Mouse (Mus musculus): Measurements from ENCODE around the gene Negr1.

Gene Negr1

GRCm38 (mm10) chr3:156794091-156794490 lies 232.5 kb downstream of the Negr1 start:
- H3K36me3 ChIP-seq (ENCODE audit: insufficient read depth, low read length): no peaks in the 10 kb centered on the region
- H3K4me3 ChIP-seq (replicated peaks; ENCODE audit: low read length): no peak overlapping the region
- H3K9me3 ChIP-seq (ENCODE audit: low read length): no peaks in the 10 kb centered on the region
- TF ChIP-seq CTCF (conservative IDR thresholded peaks at IDR 0.05; ENCODE audit: low read length): no peak
- TF ChIP-seq POU5F1 (IDR thresholded peaks at IDR 0.05; ENCODE audit: borderline replicate concordance, low read length): no peak
- no peak for TF ChIP-seq NANOG (IDR thresholded peaks at IDR 0.05; ENCODE audit: borderline replicate concordance, low read length)
- H3K27me3 ChIP-seq (ENCODE audit: insufficient read depth, low read length): no peaks in the 10 kb centered on the region
- no peaks in the 10 kb centered on the region for H3K4me1 ChIP-seq (replicated peaks; ENCODE audit: low read depth, low read length)

- H3K9me3 ChIP-seq (ENCODE audit: low read length): no peaks in the 10 kb centered on the region
- no peaks in the 10 kb centered on the region for H3K36me3 ChIP-seq (ENCODE audit: insufficient read depth, low read length)
- H3K4me3 ChIP-seq (replicated peaks; ENCODE audit: low read length): no peak overlapping the region
- TF ChIP-seq POU5F1 (IDR thresholded peaks at IDR 0.05; ENCODE audit: borderline replicate concordance, low read length): no peak
- TF ChIP-seq CTCF (conservative IDR thresholded peaks at IDR 0.05; ENCODE audit: low read length): no peak
- TF ChIP-seq NANOG (IDR thresholded peaks at IDR 0.05; ENCODE audit: borderline replicate concordance, low read length): no peak
- H3K27me3 ChIP-seq (ENCODE audit: insufficient read depth, low read length): no peaks in the 10 kb centered on the region
- no peaks in the 10 kb centered on the region for H3K4me1 ChIP-seq (replicated peaks; ENCODE audit: low read depth, low read length)
These were observed 233.0 kb downstream of the Negr1 start for GRCm38 (mm10) chr3:156794610-156795009.

- no peak for TF ChIP-seq CTCF (conservative IDR thresholded peaks at IDR 0.05; ENCODE audit: low read length)
- Histone ChIP-seq H3K4me1 (replicated peaks; ENCODE audit: low read depth, low read length) (no peaks in the 10 kb centered on the region), H3K27me3 (ENCODE audit: insufficient read depth, low read length) (no peaks in the 10 kb centered on the region), H3K4me3 (replicated peaks; ENCODE audit: low read length) (no peak overlapping the region), H3K36me3 (ENCODE audit: insufficient read depth, low read length) (no peaks in the 10 kb centered on the region), H3K9me3 (ENCODE audit: low read length) (no peaks in the 10 kb centered on the region)
These were observed 234.6 kb downstream of the Negr1 start for GRCm38 (mm10) chr3:156796061-156796691.

DNA sequence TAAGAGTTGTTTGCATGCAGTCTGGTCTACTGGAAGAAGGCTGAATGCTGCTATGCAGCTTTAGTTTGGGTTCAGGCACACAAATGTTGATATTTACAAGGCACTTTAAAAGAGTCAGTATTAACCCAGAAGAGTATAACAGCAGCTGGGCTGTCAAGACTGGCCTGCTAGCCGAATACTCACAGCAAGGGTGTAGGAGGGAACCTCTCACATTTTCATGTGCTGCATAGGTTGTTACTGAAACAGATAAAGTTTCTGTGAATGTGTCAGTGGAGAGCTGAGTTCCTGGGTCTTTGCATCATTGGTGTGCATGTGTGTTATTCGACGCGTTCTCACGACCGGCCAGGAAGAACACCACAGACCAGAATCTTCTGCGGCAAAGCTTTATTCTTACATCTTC lies 237.6 kb downstream of the Negr1 start:
- TF ChIP-seq NANOG (IDR thresholded peaks at IDR 0.05; ENCODE audit: borderline replicate concordance, low read length): no peak
- TF ChIP-seq POU5F1 (IDR thresholded peaks at IDR 0.05; ENCODE audit: borderline replicate concordance, low read length): no peak
- TF ChIP-seq CTCF (conservative IDR thresholded peaks at IDR 0.05; ENCODE audit: low read length): no peak
- Histone ChIP-seq H3K4me3 (replicated peaks; ENCODE audit: low read length) (no peak overlapping the region), H3K27me3 (ENCODE audit: insufficient read depth, low read length) (no peaks in the 10 kb centered on the region), H3K9me3 (ENCODE audit: low read length) (no peaks in the 10 kb centered on the region), H3K4me1 (replicated peaks; ENCODE audit: low read depth, low read length) (no peaks in the 10 kb centered on the region), H3K36me3 (ENCODE audit: insufficient read depth, low read length) (no peaks in the 10 kb centered on the region)

DNA sequence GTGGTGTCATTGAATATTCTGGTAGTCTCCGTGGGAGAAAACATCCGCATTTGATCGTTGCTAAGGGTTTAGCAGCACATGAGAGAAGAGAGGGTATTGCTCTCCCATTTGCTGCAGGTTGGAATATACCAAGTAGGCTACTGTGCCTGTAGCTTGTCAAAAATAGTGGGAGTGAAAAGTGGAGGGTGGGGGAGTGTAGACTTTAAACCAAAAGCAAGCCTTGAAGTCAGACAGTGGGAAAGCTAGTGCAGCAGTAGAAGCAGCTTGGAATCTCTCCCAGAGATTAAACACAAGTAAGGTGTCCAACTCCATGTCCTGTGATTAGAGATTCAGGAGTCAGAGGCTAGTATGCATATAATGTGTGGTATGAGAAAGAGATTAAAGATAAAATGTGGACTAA lies 248.2 kb downstream of the Negr1 start:
- no peaks in the 10 kb centered on the region for H3K36me3 ChIP-seq (ENCODE audit: insufficient read depth, low read length)
- no peaks in the 10 kb centered on the region for H3K27me3 ChIP-seq (ENCODE audit: insufficient read depth, low read length)
- no peak overlapping the region for H3K4me3 ChIP-seq (replicated peaks; ENCODE audit: low read length)
- no peaks in the 10 kb centered on the region for H3K9me3 ChIP-seq (ENCODE audit: low read length)
- H3K4me1 ChIP-seq (replicated peaks; ENCODE audit: low read depth, low read length): no peaks in the 10 kb centered on the region
- TF ChIP-seq POU5F1 (IDR thresholded peaks at IDR 0.05; ENCODE audit: borderline replicate concordance, low read length) (no peak), CTCF (conservative IDR thresholded peaks at IDR 0.05; ENCODE audit: low read length) (no peak), NANOG (IDR thresholded peaks at IDR 0.05; ENCODE audit: borderline replicate concordance, low read length) (no peak)

DNA sequence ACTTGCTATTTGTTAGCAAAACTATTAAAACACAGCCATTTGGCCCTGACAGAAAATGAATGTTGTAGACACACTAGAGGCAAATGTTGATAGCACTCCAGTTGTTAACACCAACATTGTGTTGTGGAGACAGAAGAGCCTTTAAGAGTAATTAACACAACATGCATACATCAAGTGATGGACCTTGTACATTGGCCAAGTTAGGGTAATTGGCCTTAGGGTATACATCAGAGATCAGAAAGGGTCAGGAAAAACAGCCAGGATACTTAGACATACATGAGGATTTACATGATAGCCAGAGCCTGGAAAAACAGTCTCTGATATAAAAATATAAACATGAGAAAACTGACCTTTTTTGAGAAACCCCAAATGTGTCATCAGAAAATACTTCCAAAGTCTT lies 255.3 kb downstream of the Negr1 start:
- H3K4me1 ChIP-seq (replicated peaks; ENCODE audit: low read depth, low read length): no peaks in the 10 kb centered on the region
- H3K9me3 ChIP-seq (ENCODE audit: low read length): no peaks in the 10 kb centered on the region
- no peaks in the 10 kb centered on the region for H3K27me3 ChIP-seq (ENCODE audit: insufficient read depth, low read length)
- no peaks in the 10 kb centered on the region for H3K36me3 ChIP-seq (ENCODE audit: insufficient read depth, low read length)
- H3K4me3 ChIP-seq (replicated peaks; ENCODE audit: low read length): no peak overlapping the region
- TF ChIP-seq CTCF (conservative IDR thresholded peaks at IDR 0.05; ENCODE audit: low read length) (no peak), NANOG (IDR thresholded peaks at IDR 0.05; ENCODE audit: borderline replicate concordance, low read length) (no peak), POU5F1 (IDR thresholded peaks at IDR 0.05; ENCODE audit: borderline replicate concordance, low read length) (no peak)

DNA sequence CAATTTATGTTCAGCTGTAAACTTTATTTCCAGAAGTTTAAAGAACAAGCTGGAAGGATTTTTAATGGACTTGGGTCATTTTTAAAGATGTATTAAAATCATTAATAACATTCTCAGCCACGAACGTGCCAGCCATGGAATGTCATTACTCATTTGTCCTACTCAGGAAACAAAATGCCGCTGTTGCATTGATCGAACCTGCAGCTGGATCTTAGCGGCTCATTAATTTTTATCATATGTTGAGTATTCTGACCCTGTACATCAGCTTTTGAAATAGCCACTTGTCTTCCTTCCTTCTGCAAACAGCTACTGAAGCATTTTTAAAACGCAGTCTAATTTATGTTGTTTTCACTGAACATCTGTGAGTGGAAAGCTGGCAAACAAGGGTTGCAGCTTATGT lies 255.9 kb downstream of the Negr1 start:
- Histone ChIP-seq H3K4me1 (replicated peaks; ENCODE audit: low read depth, low read length) (no peaks in the 10 kb centered on the region), H3K36me3 (ENCODE audit: insufficient read depth, low read length) (no peaks in the 10 kb centered on the region)

DNA sequence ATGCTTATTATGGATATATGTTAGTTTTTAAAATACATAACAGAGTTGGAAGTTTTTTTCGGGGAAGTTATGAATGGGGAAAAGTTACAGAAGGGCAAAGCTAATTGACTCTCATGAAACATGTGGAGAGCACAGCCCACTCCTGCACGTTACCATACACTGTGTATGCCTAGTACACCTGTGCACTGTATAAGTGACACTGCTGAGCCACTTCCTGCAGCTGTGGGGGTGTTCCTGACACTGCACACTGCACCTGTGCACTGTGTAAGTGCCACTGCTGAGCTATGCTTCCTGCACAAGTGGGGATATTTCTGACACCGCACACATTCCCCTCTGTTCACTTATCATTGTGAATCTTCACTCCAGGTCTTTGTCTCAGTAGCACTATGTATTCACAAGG lies 261.4 kb downstream of the Negr1 start:
- H3K27me3 ChIP-seq (ENCODE audit: insufficient read depth, low read length): no peaks in the 10 kb centered on the region
- H3K4me3 ChIP-seq (replicated peaks; ENCODE audit: low read length): no peak overlapping the region
- no peak for TF ChIP-seq CTCF (conservative IDR thresholded peaks at IDR 0.05; ENCODE audit: low read length)
- TF ChIP-seq NANOG (IDR thresholded peaks at IDR 0.05; ENCODE audit: borderline replicate concordance, low read length): no peak
- TF ChIP-seq POU5F1 (IDR thresholded peaks at IDR 0.05; ENCODE audit: borderline replicate concordance, low read length): no peak

More for the DNA sequence above, 255.9 kb downstream of the Negr1 start:
- Histone ChIP-seq H3K9me3 (ENCODE audit: low read length) (no peaks in the 10 kb centered on the region), H3K4me3 (replicated peaks; ENCODE audit: low read length) (no peak overlapping the region), H3K27me3 (ENCODE audit: insufficient read depth, low read length) (no peaks in the 10 kb centered on the region)
- TF ChIP-seq CTCF (conservative IDR thresholded peaks at IDR 0.05; ENCODE audit: low read length): no peak
- TF ChIP-seq NANOG (IDR thresholded peaks at IDR 0.05; ENCODE audit: borderline replicate concordance, low read length): no peak
- no peak for TF ChIP-seq POU5F1 (IDR thresholded peaks at IDR 0.05; ENCODE audit: borderline replicate concordance, low read length)

GRCm38 (mm10) chr3:156833920-156834319 lies 272.3 kb downstream of the Negr1 start:
- H3K4me3 ChIP-seq (replicated peaks; ENCODE audit: low read length): no peak overlapping the region
- H3K36me3 ChIP-seq (ENCODE audit: insufficient read depth, low read length): no peaks in the 10 kb centered on the region
- no peaks in the 10 kb centered on the region for H3K9me3 ChIP-seq (ENCODE audit: low read length)
- H3K27me3 ChIP-seq (ENCODE audit: insufficient read depth, low read length): no peaks in the 10 kb centered on the region
- TF ChIP-seq CTCF (conservative IDR thresholded peaks at IDR 0.05; ENCODE audit: low read length) (no peak), POU5F1 (IDR thresholded peaks at IDR 0.05; ENCODE audit: borderline replicate concordance, low read length) (no peak), NANOG (IDR thresholded peaks at IDR 0.05; ENCODE audit: borderline replicate concordance, low read length) (no peak)
- H3K4me1 ChIP-seq (replicated peaks; ENCODE audit: low read depth, low read length): no peaks in the 10 kb centered on the region

More for the DNA sequence above, 261.4 kb downstream of the Negr1 start:
- no peaks in the 10 kb centered on the region for H3K9me3 ChIP-seq (ENCODE audit: low read length)
- no peaks in the 10 kb centered on the region for H3K36me3 ChIP-seq (ENCODE audit: insufficient read depth, low read length)
- no peaks in the 10 kb centered on the region for H3K4me1 ChIP-seq (replicated peaks; ENCODE audit: low read depth, low read length)
